Mouse (Mus musculus) left cerebral cortex, adult 18-20 months (tissue): ENCODE results near the gene Olfr1367. TPM values are rescaled to one million over a fixed set of nuclear protein-coding genes. Genes with fewer than 3 reads are reported as not detected.

Experiments used
- DNase-seq, 2 experiments: peaks; one replicate each; pipeline ENCODE4 v3.0.0; 2021 to 2022; ENCODE audit warnings: low spot score in 2 of 2, mixed read lengths in 1 of 2
- long read RNA-seq, 2 experiments: library from polyadenylated mRNA; stranded (forward); transcript quantifications; one replicate each; pipeline ENCODE4 v2.0.0; 2021
- total RNA-seq, 2 experiments: library from RNA; stranded (reverse); gene quantifications; 2 replicates each; pipeline ENCODE4 v1.2.3; 2021

Gene Olfr1367
- total RNA-seq = not detected
- long read RNA-seq, experiment 1 = 0 reads
- long read RNA-seq, experiment 2 = 0 reads

GRCm38 (mm10) chr13:21346610-21347009 is at the start of gene Olfr1367:
Gene Olfr1367 (plus strand): TSS chr13:21346910.
- no peak for DNase-seq

GRCm38 (mm10) chr13:21298557-21298956 is 48.2 kb upstream of the Olfr1367 start:
- DNase-seq = no peak

- DNase-seq = no peak
Observed at GRCm38 (mm10) chr13:21304483-21305066, 42.1 kb upstream of the Olfr1367 start.

- no peak for DNase-seq
Observed at GRCm38 (mm10) chr13:21309788-21310187, 36.9 kb upstream of the Olfr1367 start.

GRCm38 (mm10) chr13:21311926-21312325 is 34.8 kb upstream of the Olfr1367 start, which contains the start of gene Gpx6:
Gene Gpx6 (plus strand): TSS chr13:21312125.
- DNase-seq = no peak

GRCm38 (mm10) chr13:21312854-21313253 is 33.9 kb upstream of the Olfr1367 start:
- no peak for DNase-seq

GRCm38 (mm10) chr13:21313903-21314302 is 32.8 kb upstream of the Olfr1367 start:
- no peak for DNase-seq

GRCm38 (mm10) chr13:21320262-21320661 is 26.4 kb upstream of the Olfr1367 start:
- no peak for DNase-seq

- peak; percentile 17 to 26 for DNase-seq
Observed at GRCm38 (mm10) chr13:21321890-21322494, 24.7 kb upstream of the Olfr1367 start.

- peak; percentile 73 to 74 for DNase-seq
Observed at GRCm38 (mm10) chr13:21322509-21323375, 24.0 kb upstream of the Olfr1367 start.

- DNase-seq = no peak
Observed at GRCm38 (mm10) chr13:21323405-21323804, 23.3 kb upstream of the Olfr1367 start.

- DNase-seq = no peak
Observed at GRCm38 (mm10) chr13:21326191-21326590, 20.5 kb upstream of the Olfr1367 start.

- peak; percentile 88 for DNase-seq
Observed at GRCm38 (mm10) chr13:21326657-21327211, 20.0 kb upstream of the Olfr1367 start.

- DNase-seq = no peak
Observed at GRCm38 (mm10) chr13:21327424-21327823, 19.3 kb upstream of the Olfr1367 start.

GRCm38 (mm10) chr13:21350593-21350992 is 3.9 kb downstream of the Olfr1367 start:
- no peak for DNase-seq

- DNase-seq = peak; percentile 88 to 93
Observed at GRCm38 (mm10) chr13:21362621-21363248, 16.0 kb downstream of the Olfr1367 start, which contains the start of gene Zscan12. Gene Zscan12 (plus strand): TSS chr13:21362820.

GRCm38 (mm10) chr13:21363719-21364118 is 17.0 kb downstream of the Olfr1367 start:
- no peak for DNase-seq

- DNase-seq = no peak
Observed at GRCm38 (mm10) chr13:21366635-21367034, 19.9 kb downstream of the Olfr1367 start.

- no peak for DNase-seq
Observed at GRCm38 (mm10) chr13:21372700-21373099, 26.0 kb downstream of the Olfr1367 start.

GRCm38 (mm10) chr13:21377773-21378172 is 31.1 kb downstream of the Olfr1367 start:
- DNase-seq = no peak

GRCm38 (mm10) chr13:21395211-21395610 is 48.5 kb downstream of the Olfr1367 start:
- no peak for DNase-seq
